Mouse (Mus musculus) left cerebral cortex, adult 2 months (tissue): Measurements from ENCODE around the gene Timp4. TPM values are rescaled to one million over a fixed set of nuclear protein-coding genes. Genes with fewer than 3 reads are reported as not detected.

Experiments used
- DNase-seq, 2 experiments: peaks; one replicate each; pipeline ENCODE4 v3.0.0; 2021 to 2022; ENCODE audit warnings: low spot score in 2 of 2, mixed read lengths in 1 of 2; ENCODE audit errors: extremely low spot score in 1 of 2
- H3K27ac ChIP-seq: fragments of 200-600 bp; 2 replicates; pipeline ENCODE4 v1.8.1; 2022
- H3K4me3 ChIP-seq: fragments of 200-600 bp; 2 replicates; pipeline ENCODE4 v1.8.1; 2022
- CTCF ChIP-seq: fragments of 200-600 bp; IDR thresholded peaks from 2 replicates; pipeline ENCODE4 v1.8.1; 2022; ENCODE audit warnings: antibody characterized with exemption, mild to moderate bottlenecking, moderate library complexity
- intact Hi-C: fragments of 180-260 bp; cut with DNase I; formaldehyde crosslinking; loops from one replicate; pipeline ENCODE4 v1.15.1; 2025
- total RNA-seq, 2 experiments: library from RNA; stranded (reverse); gene quantifications; 2 replicates each; pipeline ENCODE4 v1.2.3; 2021

Timp4 gene
- total RNA-seq, 2 experiments from 2014 or later, result 13.7 to 18.9 TPM

GRCm38 (mm10) chr6:115225519-115225918, 26.5 kb downstream of the Timp4 start:
- no peak for TF ChIP-seq CTCF
- H3K27ac ChIP-seq, result no peak overlapping the region
- DNase-seq, result no peak
- intact Hi-C loops, result loop anchor here (10.0 kb wide), 1 partner anchor 91 kb away; the partner anchor contains the start of gene Syn2
- H3K4me3 ChIP-seq, result no peak overlapping the region

GRCm38 (mm10) chr6:115221215-115221641, 30.8 kb downstream of the Timp4 start:
- no peak for TF ChIP-seq CTCF
- intact Hi-C loops, result loop anchor here (5.0 to 10.0 kb wide), 2 partner anchors 44 to 86 kb away; partner anchors contain the start of gene Syn2
- DNase-seq, result peak; percentile 50 to 56
- no peak overlapping the region for H3K4me3 ChIP-seq
- peak overlapping the region; percentile 30 for H3K27ac ChIP-seq

GRCm38 (mm10) chr6:115213129-115213528, 38.9 kb downstream of the Timp4 start:
- Histone ChIP-seq H3K4me3 (no peak overlapping the region), H3K27ac (no peak overlapping the region)
- DNase-seq, result no peak
- intact Hi-C loops, result no loop called here
- TF ChIP-seq CTCF, result no peak

GRCm38 (mm10) chr6:115212132-115212903, 39.7 kb downstream of the Timp4 start:
- TF ChIP-seq CTCF, result no peak
- intact Hi-C loops, result no loop called here
- H3K4me3 ChIP-seq, result no peak overlapping the region
- no peak overlapping the region for H3K27ac ChIP-seq
- DNase-seq, result no peak

GRCm38 (mm10) chr6:115210820-115211219, 41.2 kb downstream of the Timp4 start:
- DNase-seq, result no peak
- intact Hi-C loops, result no loop called here
- H3K27ac ChIP-seq, result peak overlapping the region; percentile 41; the same call in 1 of the 2 replicates
- TF ChIP-seq CTCF, result no peak
- H3K4me3 ChIP-seq, result no peak overlapping the region

- H3K27ac ChIP-seq, result peak overlapping the region; percentile 41; the same call in 1 of the 2 replicates
- no peak for TF ChIP-seq CTCF
- H3K4me3 ChIP-seq, result no peak overlapping the region
- no peak for DNase-seq
- intact Hi-C loops, result no loop called here
Measured at GRCm38 (mm10) chr6:115210187-115210586, 41.8 kb downstream of the Timp4 start.

GRCm38 (mm10) chr6:115203029-115203428, 49.0 kb downstream of the Timp4 start:
- intact Hi-C loops, result no loop called here
- TF ChIP-seq CTCF, result peak; percentile 22
- no peak for DNase-seq
- Histone ChIP-seq H3K27ac (no peak overlapping the region), H3K4me3 (no peak overlapping the region)

GRCm38 (mm10) chr6:115200753-115201152, 51.3 kb downstream of the Timp4 start:
- H3K27ac ChIP-seq, result no peak overlapping the region
- TF ChIP-seq CTCF, result no peak
- intact Hi-C loops, result no loop called here
- no peak overlapping the region for H3K4me3 ChIP-seq
- DNase-seq, result no peak

Other genes starting within 250 kb of the Timp4 start
- gene Tamm41, start 214.3 kb downstream of the Timp4 start, total RNA-seq, result 10 to 100 TPM; 19.7 to 20.0 TPM
- gene Syn2, start 117.3 kb downstream of the Timp4 start, total RNA-seq, result 100 to 1,000 TPM; 445 to 453 TPM
- not detected for gene Gm17482, start 24.9 kb downstream of the Timp4 start, total RNA-seq
- gene Pparg, start 108.7 kb upstream of the Timp4 start, total RNA-seq, result 10 to 100 TPM in 1 of 2 experiments, 1 to 10 TPM in 1; 8.1 to 10.3 TPM